Comparison of ENCODE assay signal across 9 mouse cellular contexts in the genomic region with DNA sequence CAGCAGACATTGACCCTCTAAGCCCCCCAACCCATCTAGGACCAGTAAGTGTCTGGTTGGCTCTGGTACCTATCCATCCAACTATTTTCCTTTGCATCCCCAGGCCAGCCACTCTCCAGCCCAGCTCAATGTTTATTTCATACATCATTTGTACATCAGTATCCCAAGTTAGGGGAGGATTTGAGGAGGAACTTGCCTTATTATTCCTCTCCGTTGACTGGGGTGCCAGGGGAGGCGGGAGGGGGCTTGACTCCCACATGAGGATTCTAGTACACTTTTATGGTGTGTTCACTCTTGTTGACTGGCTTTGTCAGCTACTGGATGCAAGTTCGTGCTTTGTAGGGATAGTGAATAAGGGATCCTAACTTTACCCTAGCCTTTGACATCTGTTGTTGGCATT. TPM values are rescaled to one million over a fixed set of nuclear protein-coding genes. Genes with fewer than 3 reads are reported as not detected.
DNase-seq lines count a peak whose midpoint lies in the region; ATAC-seq and TF ChIP-seq lines count a peak whose summit lies in the region.
"Had no signal": no experiment of that assay in that cellular context is flagged by ENCODE, and none has a peak within 500 bp of the region (broad histone marks: within the 10 kb centered on the region; RNA-seq: fewer than 3 reads in every experiment).

No protein-coding gene starts in this region.

- no peak for DNase-seq in heart, adult 18-20 months
- DNase-seq in forebrain, postnatal 0 days = no peak
- DNase-seq in retina, postnatal 1 day = no peak
- no peak for DNase-seq in left cerebral cortex, postnatal 14 days (ENCODE audit: low spot score in 2 of 2)
- no peak for DNase-seq in left cerebral cortex, adult 11 months (ENCODE audit: low spot score)

- peaks cover 60% of the 10 kb centered on the region for H3K79me2 ChIP-seq in macrophage (ENCODE audit: inconsistent target)

- H3K27ac ChIP-seq in heart, embryonic 15.5 days = no peak overlapping the region
- no peak overlapping the region for H3K27ac ChIP-seq in bone marrow macrophage, adult 2 months (ENCODE audit: insufficient read depth, low read depth, low read length)
- H3K27ac ChIP-seq in forebrain, postnatal 0 days (ENCODE audit: low read depth, low read length) = 0 out of 2 replicates have a peak overlapping the region, but pooled peaks have one; percentile 94
- H3K27ac ChIP-seq in macrophage = no peak overlapping the region

- no peak for TF ChIP-seq POLR2A in bone marrow macrophage, adult 2 months (IDR thresholded peaks at IDR 0.05; ENCODE audit: borderline replicate concordance, low read depth, low read length)

- no peak overlapping the region; the same call in 1 of the 2 replicates for H3K9ac ChIP-seq in heart, embryonic 15.5 days
- peak overlapping the region; percentile 99; the same call in 1 of the 2 replicates for H3K9ac ChIP-seq in forebrain, postnatal 0 days

- intact Hi-C loops in left cerebral cortex, postnatal 14 days (cut with DNase I) = no loop called here

- H3K4me2 ChIP-seq in heart, embryonic 15.5 days = peak overlapping the region; percentile 86
- H3K4me2 ChIP-seq in forebrain, postnatal 0 days (ENCODE audit: low read depth) = peak overlapping the region; percentile 85

- no peak for TF ChIP-seq CTCF in bone marrow macrophage, adult 2 months (IDR thresholded peaks at IDR 0.05; ENCODE audit: low read depth, low read length)
- no peak for TF ChIP-seq CTCF in forebrain, postnatal 0 days (IDR thresholded peaks at IDR 0.05; ENCODE audit: low read depth)

- peak overlapping the region; percentile 93 for H3K4me3 ChIP-seq in heart, embryonic 15.5 days
- peak overlapping the region; percentile 80 for H3K4me3 ChIP-seq in bone marrow macrophage, adult 2 months (ENCODE audit: insufficient read depth, low read length)
- H3K4me3 ChIP-seq in forebrain, postnatal 0 days (ENCODE audit: low read depth, low read length) = peak overlapping the region; percentile 95
- H3K4me3 ChIP-seq in macrophage (ENCODE audit: inconsistent target) = peak overlapping the region; percentile 44; the same call in 1 of the 2 replicates

- ATAC-seq in heart, embryonic 15.5 days (replicated peaks; ENCODE audit: insufficient number of reproducible peaks, insufficient read depth, low FRiP score, low read depth) = no peak
- ATAC-seq in forebrain, postnatal 0 days = no peak

- H3K27me3 ChIP-seq in heart, embryonic 15.5 days = no peaks in the 10 kb centered on the region
- no peaks in the 10 kb centered on the region for H3K27me3 ChIP-seq in forebrain, postnatal 0 days (ENCODE audit: insufficient read depth, low read length)

- H3K9me3 ChIP-seq in heart, embryonic 15.5 days (replicated peaks) = no peaks in the 10 kb centered on the region
- H3K9me3 ChIP-seq in forebrain, postnatal 0 days (ENCODE audit: low read length) = no peaks in the 10 kb centered on the region

- H3K4me1 ChIP-seq in heart, embryonic 15.5 days (replicated peaks) = peaks cover 47% of the 10 kb centered on the region
- peaks cover 14% of the 10 kb centered on the region for H3K4me1 ChIP-seq in bone marrow macrophage, adult 2 months (ENCODE audit: control insufficient read depth, insufficient read depth, low read length)
- peaks cover 17% of the 10 kb centered on the region; the same call in 1 of the 2 replicates for H3K4me1 ChIP-seq in forebrain, postnatal 0 days (ENCODE audit: insufficient read depth)

- no peaks in the 10 kb centered on the region for H3K36me3 ChIP-seq in heart, embryonic 15.5 days
- peaks cover 4% of the 10 kb centered on the region for H3K36me3 ChIP-seq in forebrain, postnatal 0 days (ENCODE audit: insufficient read depth)
- no peaks in the 10 kb centered on the region for H3K36me3 ChIP-seq in macrophage (ENCODE audit: inconsistent target)

- 64% methylated on average over 3 of the region's 3 CpGs for WGBS in heart, embryonic 15.5 days
- WGBS in forebrain, postnatal 0 days = 47% methylated on average over 3 of the region's 3 CpGs
- WGBS in macrophage (ENCODE audit: missing documents) = 88% methylated on average over 3 of the region's 3 CpGs

RNA-seq across cellular contexts. Expression of a gene that starts 6.6 kb away (rescaled TPM):
- polyA plus RNA-seq in heart, embryonic 15.5 days (2015; fragmentation: Nextera tagmentation; extraction: Ambion mirVana) = 8.9 and 10.4 TPM in 2 replicates
- 10 to 100 TPM; 31.2 to 32.5 TPM for total RNA-seq in heart, adult 18-20 months (2021)
- 42.0 and 48.3 TPM in 2 replicates for polyA plus RNA-seq in bone marrow macrophage, adult 2 months (2012; ENCODE audit: insufficient read depth, insufficient read length, missing spikeins)
- total RNA-seq in forebrain, postnatal 0 days (2014; rRNA removed) = 21.1 and 25.2 TPM in 2 replicates
- polyA plus RNA-seq in forebrain, postnatal 0 days (2015; fragmentation: Nextera tagmentation; extraction: Ambion mirVana) = 6.1 and 10.6 TPM in 2 replicates
- total RNA-seq in macrophage (2018; cell fraction: chromatin; rRNA removed) = 100 to 1,000 TPM in 20 of 26 experiments, 10 to 100 TPM in 6; 71.0 to 222 (median 122) TPM
- total RNA-seq in macrophage (2018; cell fraction: cytosol; rRNA removed) = 10 to 100 TPM in 24 of 26 experiments, 1 to 10 TPM in 2; 8.2 to 26.3 (median 17.5) TPM
- total RNA-seq in macrophage (2018; cell fraction: nucleus; rRNA removed) = 100 to 1,000 TPM in 2 of 26 experiments, 10 to 100 TPM in 24; 28.0 to 116 (median 53.6) TPM
- 8.7 to 17.9 TPM (median 11.5 TPM) in 3 replicates for polyA plus RNA-seq in macrophage (2018)
- 10 to 100 TPM; 40.0 to 44.3 TPM for total RNA-seq in left cerebral cortex, postnatal 14 days (2021)

RNA-seq across cellular contexts. Expression of a gene that starts 9.4 kb away (rescaled TPM):
- polyA plus RNA-seq in heart, embryonic 15.5 days (2015; fragmentation: Nextera tagmentation; extraction: Ambion mirVana) = 37.4 and 38.6 TPM in 2 replicates
- 10 to 100 TPM; 13.9 to 15.0 TPM for total RNA-seq in heart, adult 18-20 months (2021)
- polyA plus RNA-seq in bone marrow macrophage, adult 2 months (2012; ENCODE audit: insufficient read depth, insufficient read length, missing spikeins) = 15.8 and 17.4 TPM in 2 replicates
- total RNA-seq in forebrain, postnatal 0 days (2014; rRNA removed) = 79.1 and 80.6 TPM in 2 replicates
- 99.2 and 110 TPM in 2 replicates for polyA plus RNA-seq in forebrain, postnatal 0 days (2015; fragmentation: Nextera tagmentation; extraction: Ambion mirVana)
- total RNA-seq in macrophage (2018; cell fraction: chromatin; rRNA removed) = 10 to 100 TPM in 1 of 26 experiments, 1 to 10 TPM in 25; 2.6 to 10.1 (median 5.6) TPM
- total RNA-seq in macrophage (2018; cell fraction: cytosol; rRNA removed) = 10 to 100 TPM; 17.5 to 26.2 (median 20.6) TPM
- total RNA-seq in macrophage (2018; cell fraction: nucleus; rRNA removed) = 10 to 100 TPM in 12 of 26 experiments, 1 to 10 TPM in 14; 4.6 to 17.1 (median 9.2) TPM
- 7.6 to 26.0 TPM (median 19.4 TPM) in 3 replicates for polyA plus RNA-seq in macrophage (2018)
- 10 to 100 TPM; 28.0 to 35.2 TPM for total RNA-seq in left cerebral cortex, postnatal 14 days (2021)

RNA-seq across cellular contexts. Expression of a gene that starts 21.3 kb away (rescaled TPM):
- not detected in 2 replicates for polyA plus RNA-seq in heart, embryonic 15.5 days (2015; fragmentation: Nextera tagmentation; extraction: Ambion mirVana)
- not detected for total RNA-seq in heart, adult 18-20 months (2021)
- polyA plus RNA-seq in bone marrow macrophage, adult 2 months (2012; ENCODE audit: insufficient read depth, insufficient read length, missing spikeins) = not detected in 2 replicates
- not detected in 2 replicates for total RNA-seq in forebrain, postnatal 0 days (2014; rRNA removed)
- polyA plus RNA-seq in forebrain, postnatal 0 days (2015; fragmentation: Nextera tagmentation; extraction: Ambion mirVana) = not detected in 2 replicates
- not detected for total RNA-seq in macrophage (2018; cell fraction: chromatin; rRNA removed)
- total RNA-seq in macrophage (2018; cell fraction: cytosol; rRNA removed) = not detected
- total RNA-seq in macrophage (2018; cell fraction: nucleus; rRNA removed) = not detected
- polyA plus RNA-seq in macrophage (2018) = not detected in 3 replicates
- not detected for total RNA-seq in left cerebral cortex, postnatal 14 days (2021)
- total RNA-seq: neutrophil, adult 5-6 weeks had no signal

RNA-seq across cellular contexts. Expression of a gene that starts 21.6 kb away (rescaled TPM):
- 244 and 306 TPM in 2 replicates for polyA plus RNA-seq in heart, embryonic 15.5 days (2015; fragmentation: Nextera tagmentation; extraction: Ambion mirVana)
- 100 to 1,000 TPM; 233 to 247 TPM for total RNA-seq in heart, adult 18-20 months (2021)
- polyA plus RNA-seq in bone marrow macrophage, adult 2 months (2012; ENCODE audit: insufficient read depth, insufficient read length, missing spikeins) = 547 and 604 TPM in 2 replicates
- 1,237 and 1,339 TPM in 2 replicates for total RNA-seq in forebrain, postnatal 0 days (2014; rRNA removed)
- polyA plus RNA-seq in forebrain, postnatal 0 days (2015; fragmentation: Nextera tagmentation; extraction: Ambion mirVana) = 766 and 769 TPM in 2 replicates
- 100 to 1,000 TPM; 153 to 413 (median 282) TPM for total RNA-seq in macrophage (2018; cell fraction: chromatin; rRNA removed)
- total RNA-seq in macrophage (2018; cell fraction: cytosol; rRNA removed) = 100 to 1,000 TPM; 299 to 454 (median 389) TPM
- total RNA-seq in macrophage (2018; cell fraction: nucleus; rRNA removed) = 100 to 1,000 TPM; 187 to 398 (median 299) TPM
- polyA plus RNA-seq in macrophage (2018) = 139 to 347 TPM (median 316 TPM) in 3 replicates
- 100 to 1,000 TPM; 777 to 806 TPM for total RNA-seq in left cerebral cortex, postnatal 14 days (2021)

RNA-seq across cellular contexts. Expression of a gene that starts 34.8 kb away (rescaled TPM):
- 0.05 and 0.11 TPM in 2 replicates for polyA plus RNA-seq in heart, embryonic 15.5 days (2015; fragmentation: Nextera tagmentation; extraction: Ambion mirVana)
- total RNA-seq in heart, adult 18-20 months (2021) = not detected
- not detected in 2 replicates for polyA plus RNA-seq in bone marrow macrophage, adult 2 months (2012; ENCODE audit: insufficient read depth, insufficient read length, missing spikeins)
- 0.31 and 0.62 TPM in 2 replicates for total RNA-seq in forebrain, postnatal 0 days (2014; rRNA removed)
- polyA plus RNA-seq in forebrain, postnatal 0 days (2015; fragmentation: Nextera tagmentation; extraction: Ambion mirVana) = 0.08 and 0.14 TPM in 2 replicates
- under 1 TPM in 21 of 26 experiments, not detected in 5; 0.06 to 0.55 (median 0.19) TPM for total RNA-seq in macrophage (2018; cell fraction: chromatin; rRNA removed)
- under 1 TPM in 7 of 26 experiments, not detected in 19; under 0.01 to 0.03 (median under 0.01) TPM for total RNA-seq in macrophage (2018; cell fraction: cytosol; rRNA removed)
- under 1 TPM in 14 of 26 experiments, not detected in 12; 0.04 to 0.59 (median 0.10) TPM for total RNA-seq in macrophage (2018; cell fraction: nucleus; rRNA removed)
- 0.01 to 0.05 TPM in 2 of 3 replicates, not detected in the other for polyA plus RNA-seq in macrophage (2018)
- total RNA-seq in left cerebral cortex, postnatal 14 days (2021) = under 1 TPM; 0.44 to 0.55 TPM
- total RNA-seq: neutrophil, adult 5-6 weeks had no signal

Comparison
In these comparisons a context has a peak if more than half of its experiments do, and no peak if none do; other contexts are left out.
1. H3K4me3 ChIP-seq: peak in every context shown above with its lines; median percentile 95 in forebrain, postnatal 0 days; 93 in heart, embryonic 15.5 days; 80 in bone marrow macrophage, adult 2 months; 44 in macrophage.